Mouse (Mus musculus) liver, embryonic 11.5 days (tissue): ENCODE measurements around the gene Wnt9a. TPM values are rescaled to one million over a fixed set of nuclear protein-coding genes. Genes with fewer than 3 reads are reported as not detected.
A peak's percentile ranks its signal among the peaks of the same experiment; 100 is the strongest.
"Not testable (repeated sequence)": the region's sequence is repeated elsewhere in the genome, so short reads cannot be mapped to it uniquely, and the experiment has no call there.

Experiments used
- ATAC-seq: fragments of 200-750 bp; cut with Nextera tagmentation; replicated peaks from 2 replicates; pipeline ENCODE4 v1.8.0; 2017; ENCODE audit warnings: moderate number of reproducible peaks, mild to moderate bottlenecking, moderate TSS enrichment, moderate library complexity; ENCODE audit not compliant: low FRiP score
- DNase-seq: peaks from one replicate; pipeline ENCODE4 v3.0.0-alpha.2; 2017; ENCODE audit warnings: low spot score
- H3K27ac ChIP-seq: fragments of 300-500 bp; sonication (generic); 2 replicates; pipeline ENCODE4 v1.5.1; 2014; ENCODE audit warnings: mild to moderate bottlenecking, low read depth, low read length, control low read depth
- H3K27me3 ChIP-seq: fragments of 300-500 bp; sonication (generic); replicated peaks from 2 replicates; pipeline ENCODE4 v1.6.1; 2014; ENCODE audit warnings: low read length, mixed read lengths; ENCODE audit not compliant: control insufficient read depth, insufficient read depth
- H3K36me3 ChIP-seq: fragments of 300-500 bp; sonication (generic); 2 replicates; pipeline ENCODE4 v1.6.1; 2014; ENCODE audit warnings: mild to moderate bottlenecking, low read length, moderate library complexity, mixed read lengths; ENCODE audit not compliant: control insufficient read depth, insufficient read depth
- H3K4me1 ChIP-seq: fragments of 300-500 bp; sonication (generic); replicated peaks from 2 replicates; pipeline ENCODE4 v1.6.1; 2014; ENCODE audit warnings: low read length, mixed read lengths; ENCODE audit not compliant: control insufficient read depth, insufficient read depth
- H3K4me2 ChIP-seq: fragments of 300-500 bp; sonication (generic); 2 replicates; pipeline ENCODE4 v1.6.1; 2014; ENCODE audit warnings: mild to moderate bottlenecking, control low read depth, moderate library complexity
- H3K4me3 ChIP-seq: fragments of 300-500 bp; sonication (generic); 2 replicates; pipeline ENCODE4 v1.5.1; 2014; ENCODE audit warnings: low read depth, low read length, control low read depth
- H3K9ac ChIP-seq: fragments of 300-500 bp; sonication (generic); 2 replicates; pipeline ENCODE4 v1.6.1; 2014; ENCODE audit warnings: low read depth, low read length, control low read depth
- H3K9me3 ChIP-seq: fragments of 300-500 bp; sonication (generic); 2 replicates; pipeline ENCODE4 v1.6.1; 2016; ENCODE audit warnings: low read length, inconsistent platforms, mixed read lengths; ENCODE audit not compliant: control insufficient read depth
- WGBS: fragments of 180-500 bp; shearing (Covaris S2); extraction: QIAGEN DNeasy Blood & Tissue Kit; methylation state at CpG from one replicate; pipeline ENCODE4 v1.1.7; 2014; 5-methylcytosine and 5-hydroxymethylcytosine counted together
- polyA plus RNA-seq: library from polyadenylated mRNA; unstranded; fragments of >200 nt; fragmentation: Nextera tagmentation; extraction: Ambion mirVana; gene quantifications from 2 replicates; pipeline ENCODE4 v1.2.1, GENCODE M21; 2014

Wnt9a gene
- polyA plus RNA-seq, 1 experiment from 2014 or later: 0.56 TPM

DNA sequence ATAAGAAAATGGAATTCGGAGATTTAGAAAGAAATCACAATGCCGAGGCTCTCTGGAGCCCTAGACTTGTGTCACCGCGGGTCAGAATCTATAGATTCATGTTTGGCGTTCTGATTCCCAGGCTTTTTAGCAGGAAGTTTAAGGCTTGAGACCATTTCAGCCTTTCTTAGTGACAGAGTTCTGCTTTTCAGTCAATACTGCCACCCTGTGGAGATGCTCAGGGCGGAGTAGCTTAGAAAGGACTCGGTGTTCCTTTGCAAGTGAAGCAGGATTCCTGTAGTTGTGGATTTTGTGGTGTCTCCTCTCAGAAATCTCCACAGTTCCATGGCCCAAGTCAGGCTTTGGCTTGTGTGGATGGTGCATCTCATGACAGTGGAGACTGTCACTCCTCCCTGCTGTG, 8.8 kb upstream of the Wnt9a start:
- Histone ChIP-seq H3K4me1 (no peaks in the 10 kb centered on the region), H3K4me3 (no peak overlapping the region), H3K27me3 (peaks cover 76% of the 10 kb centered on the region), H3K4me2 (no peak overlapping the region), H3K9me3 (no peaks in the 10 kb centered on the region), H3K36me3 (no peaks in the 10 kb centered on the region), H3K27ac (no peak overlapping the region), H3K9ac (no peak overlapping the region)
- ATAC-seq (no peak), DNase-seq (no peak)
- 15% methylated on average over 7 of the region's 7 CpGs for WGBS

DNA sequence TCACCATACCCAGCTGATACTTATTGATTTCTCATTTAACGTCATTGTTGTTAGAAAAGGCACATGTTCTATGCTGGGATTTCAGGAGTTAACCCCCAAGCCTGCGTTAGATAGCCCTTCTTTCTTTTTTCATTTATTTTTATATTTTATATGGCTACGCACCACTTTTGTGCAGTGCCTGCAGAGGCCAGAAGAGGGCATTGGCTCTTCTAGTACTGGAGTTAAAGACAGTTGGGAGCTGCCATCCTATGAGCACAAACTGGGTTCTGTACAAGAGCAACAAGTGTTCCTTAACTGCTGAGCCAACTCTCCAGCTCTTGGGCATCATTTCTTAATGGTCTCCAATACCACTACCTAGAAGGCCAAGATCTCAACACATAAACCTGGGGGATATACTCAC, 6.5 kb upstream of the Wnt9a start:
- Histone ChIP-seq H3K36me3 (no peaks in the 10 kb centered on the region), H3K4me3 (no peak overlapping the region), H3K4me1 (no peaks in the 10 kb centered on the region; the same call in 1 of the 2 replicates), H3K27me3 (peaks cover 81% of the 10 kb centered on the region), H3K4me2 (no peak overlapping the region), H3K9me3 (no peaks in the 10 kb centered on the region), H3K9ac (no peak overlapping the region), H3K27ac (no peak overlapping the region)
- DNase-seq: no peak
- 27% methylated on average over 3 of the region's 3 CpGs for WGBS
- ATAC-seq: no peak

GRCm38 (mm10) chr11:59301053-59301452, 5.7 kb upstream of the Wnt9a start:
- H3K9me3 ChIP-seq, DNase-seq, H3K9ac ChIP-seq, H3K4me3 ChIP-seq, H3K4me1 ChIP-seq, ATAC-seq, H3K36me3 ChIP-seq, H3K27ac ChIP-seq, H3K4me2 ChIP-seq: not testable (repeated sequence)
- 61% methylated on average over 2 of the region's 2 CpGs for WGBS
- peaks cover 85% of the 10 kb centered on the region for H3K27me3 ChIP-seq

GRCm38 (mm10) chr11:59302700-59303569, 3.8 kb upstream of the Wnt9a start:
- H3K4me2 ChIP-seq: no peak overlapping the region
- no peak overlapping the region for H3K4me3 ChIP-seq
- H3K4me1 ChIP-seq: peaks cover 2% of the 10 kb centered on the region
- DNase-seq: no peak
- WGBS: 24% methylated on average over 10 of the region's 10 CpGs
- H3K9ac ChIP-seq: no peak overlapping the region
- H3K9me3 ChIP-seq: no peaks in the 10 kb centered on the region
- ATAC-seq: no peak
- no peak overlapping the region for H3K27ac ChIP-seq
- H3K27me3 ChIP-seq: peaks cover 88% of the 10 kb centered on the region
- no peaks in the 10 kb centered on the region for H3K36me3 ChIP-seq

DNA sequence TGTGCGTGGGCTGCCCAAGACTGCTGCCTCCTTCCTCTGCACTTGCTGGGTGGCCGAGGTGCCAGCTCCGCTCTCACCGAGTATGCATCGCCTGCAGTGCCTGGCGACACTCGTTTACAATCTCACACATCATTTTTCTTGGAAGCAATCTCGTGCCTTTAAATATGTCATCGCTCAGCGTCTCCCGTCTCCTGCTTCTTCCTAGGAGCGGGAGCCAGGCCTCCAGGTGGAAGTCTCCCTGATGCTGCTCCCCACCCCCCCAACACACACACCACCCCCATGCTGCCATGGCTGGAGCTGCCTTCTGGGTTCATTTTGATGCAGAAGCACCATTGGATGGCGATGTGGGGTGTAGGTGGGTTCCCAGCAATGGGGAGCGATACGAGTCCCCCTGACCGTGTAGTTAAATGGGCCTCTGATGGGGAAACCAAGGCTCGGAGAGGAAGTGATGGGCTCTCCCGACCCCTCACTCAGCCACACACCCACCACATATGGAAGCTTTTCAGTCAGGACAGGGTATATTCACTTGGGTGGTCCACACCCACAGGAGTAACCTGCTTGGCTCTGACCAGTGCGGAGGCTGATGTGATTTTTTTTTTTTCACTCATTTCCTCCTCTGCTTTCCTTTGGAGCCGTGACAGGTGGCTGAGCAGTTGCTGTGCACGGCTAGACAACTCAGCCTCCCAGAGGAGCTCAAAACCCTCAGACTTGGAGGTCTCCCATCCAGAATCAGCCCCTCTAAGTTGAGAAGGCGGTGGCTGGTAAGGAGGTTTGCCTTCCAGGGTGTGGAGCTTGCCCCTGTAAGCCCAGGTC, 1.5 kb upstream of the Wnt9a start:
- Histone ChIP-seq H3K27ac (no peak overlapping the region), H3K4me3 (no peak overlapping the region), H3K27me3 (peaks cover 89% of the 10 kb centered on the region), H3K9ac (no peak overlapping the region), H3K4me1 (peaks cover 7% of the 10 kb centered on the region), H3K4me2 (no peak overlapping the region), H3K36me3 (no peaks in the 10 kb centered on the region), H3K9me3 (no peaks in the 10 kb centered on the region)
- WGBS: 40% methylated on average over 22 of the region's 22 CpGs
- DNase-seq (no peak), ATAC-seq (no peak)

- WGBS: 17% methylated on average over 10 of the region's 10 CpGs
These were observed 910 bp upstream of the Wnt9a start for GRCm38 (mm10) chr11:59305821-59306215.

GRCm38 (mm10) chr11:59307422-59308163, 865 bp downstream of the Wnt9a start:
- Histone ChIP-seq H3K9me3 (no peaks in the 10 kb centered on the region), H3K36me3 (no peaks in the 10 kb centered on the region), H3K27ac (no peak overlapping the region), H3K4me3 (peak overlapping the region; percentile 50), H3K4me1 (peaks cover 7% of the 10 kb centered on the region), H3K27me3 (peaks cover 94% of the 10 kb centered on the region), H3K9ac (no peak overlapping the region), H3K4me2 (peak overlapping the region; percentile 63)
- DNase-seq (peak; percentile 66), ATAC-seq (no peak)
- 3% methylated on average over 45 of the region's 45 CpGs for WGBS

More at GRCm38 (mm10) chr11:59305821-59306215, 910 bp upstream of the Wnt9a start:
- peaks cover 88% of the 10 kb centered on the region for H3K27me3 ChIP-seq
- peak overlapping the region; percentile 63; the same call in 1 of the 2 replicates for H3K4me2 ChIP-seq
- no peak for ATAC-seq
- H3K9me3 ChIP-seq: no peaks in the 10 kb centered on the region
- peaks cover 7% of the 10 kb centered on the region for H3K4me1 ChIP-seq
- H3K9ac ChIP-seq: no peak overlapping the region
- H3K4me3 ChIP-seq: no peak overlapping the region; the same call in 1 of the 2 replicates
- H3K36me3 ChIP-seq: no peaks in the 10 kb centered on the region
- no peak for DNase-seq
- no peak overlapping the region for H3K27ac ChIP-seq

DNA sequence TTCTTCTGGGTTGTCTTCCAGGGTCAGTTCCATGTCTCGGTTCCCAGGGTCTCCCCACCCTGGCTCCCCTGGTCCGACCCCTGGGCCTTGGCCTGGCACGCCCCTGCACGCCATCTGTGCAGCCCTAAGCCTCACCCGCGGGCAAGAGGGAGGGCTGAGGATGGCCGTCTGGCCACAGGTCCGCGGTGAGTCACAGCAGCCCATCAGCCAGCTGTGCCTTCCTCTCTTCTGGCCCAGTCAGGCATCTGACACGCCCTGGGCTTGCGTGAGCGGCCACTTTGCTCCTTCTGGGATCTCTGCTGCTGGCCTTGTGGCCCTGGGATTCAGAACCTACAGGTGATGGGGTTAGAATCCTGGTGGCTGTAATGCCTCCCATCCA, 1.4 kb downstream of the Wnt9a start:
- WGBS: 30% methylated on average over 12 of the region's 12 CpGs
- H3K36me3 ChIP-seq: no peaks in the 10 kb centered on the region
- H3K27ac ChIP-seq: no peak overlapping the region
- no peak overlapping the region; the same call in 1 of the 2 replicates for H3K4me2 ChIP-seq
- H3K9me3 ChIP-seq: no peaks in the 10 kb centered on the region
- no peak for DNase-seq
- no peak overlapping the region for H3K9ac ChIP-seq
- peaks cover 93% of the 10 kb centered on the region for H3K27me3 ChIP-seq
- no peak for ATAC-seq
- no peak overlapping the region for H3K4me3 ChIP-seq
- H3K4me1 ChIP-seq: peaks cover 7% of the 10 kb centered on the region
